Mouse (Mus musculus) ES-Bruce4 (cell line): ENCODE data around the gene Rexo1. TPM values are rescaled to one million over a fixed set of nuclear protein-coding genes. Genes with fewer than 3 reads are reported as not detected.

ENCODE experiments used
- H3K27ac ChIP-seq: 2 replicates; pipeline ENCODE4 v1.5.1; 2012; ENCODE audit warnings: low read length, inconsistent platforms; ENCODE audit not compliant: insufficient read depth
- H3K27me3 ChIP-seq: 2 replicates; pipeline ENCODE4 v1.6.1; 2012; ENCODE audit warnings: mild to moderate bottlenecking, low read length, inconsistent platforms; ENCODE audit not compliant: control insufficient read depth, poor library complexity, insufficient read depth, severe bottlenecking
- H3K36me3 ChIP-seq: 2 replicates; pipeline ENCODE4 v1.6.1; 2012; ENCODE audit warnings: inconsistent platforms, mild to moderate bottlenecking, low read length, moderate library complexity; ENCODE audit not compliant: control insufficient read depth, poor library complexity, insufficient read depth, severe bottlenecking
- H3K4me1 ChIP-seq: one replicate; pipeline ENCODE4 v1.8.1; 2011; ENCODE audit warnings: low read length; ENCODE audit not compliant: control insufficient read depth, insufficient read depth
- H3K4me3 ChIP-seq: 2 replicates; pipeline ENCODE4 v1.5.1; 2011; ENCODE audit warnings: low read depth, mild to moderate bottlenecking, low read length
- H3K9ac ChIP-seq: 2 replicates; pipeline ENCODE4 v1.6.1; 2012; ENCODE audit warnings: low read depth, mild to moderate bottlenecking, inconsistent platforms; ENCODE audit not compliant: poor library complexity, severe bottlenecking
- H3K9me3 ChIP-seq: replicated peaks from 2 replicates; pipeline ENCODE4 v1.6.1; 2012; ENCODE audit warnings: mild to moderate bottlenecking, low read length, inconsistent platforms; ENCODE audit not compliant: control insufficient read depth, poor library complexity, insufficient read depth, severe bottlenecking
- CTCF ChIP-seq: IDR thresholded peaks from one replicate; pipeline ENCODE4 v1.8.1; 2011; ENCODE audit warnings: low read depth, low read length
- EP300 ChIP-seq: IDR thresholded peaks from 2 replicates; pipeline ENCODE4 v1.6.1; 2011; ENCODE audit warnings: low read depth, low read length; ENCODE audit not compliant: insufficient read depth
- POLR2A ChIP-seq: IDR thresholded peaks from one replicate; pipeline ENCODE4 v1.8.1; 2011; ENCODE audit warnings: low read length; ENCODE audit not compliant: insufficient read depth
- polyA plus RNA-seq: library from polyadenylated mRNA; stranded (reverse); fragments of >200 nt; gene quantifications from 2 replicates; pipeline ENCODE4 v1.2.4, GENCODE M21; 2011; ENCODE audit warnings: low read depth; ENCODE audit not compliant: missing spikeins, insufficient read depth, insufficient read length

Gene Rexo1
- polyA plus RNA-seq, 1 experiment = 29.5 TPM

- TF ChIP-seq POLR2A = no peak
- no peak for TF ChIP-seq EP300
- no peak for TF ChIP-seq CTCF
- Histone ChIP-seq H3K36me3 (peaks cover 25% of the 10 kb centered on the region), H3K27me3 (no peaks in the 10 kb centered on the region), H3K9me3 (no peaks in the 10 kb centered on the region), H3K4me3 (no peak overlapping the region), H3K27ac (no peak overlapping the region), H3K9ac (no peak overlapping the region), H3K4me1 (no peaks in the 10 kb centered on the region)
Observed at GRCm38 (mm10) chr10:80545590-80545989, 15.8 kb downstream of the Rexo1 start.

GRCm38 (mm10) chr10:80543873-80544272, 17.5 kb downstream of the Rexo1 start:
- Histone ChIP-seq H3K36me3 (peaks cover 15% of the 10 kb centered on the region), H3K4me3 (no peak overlapping the region), H3K9ac (no peak overlapping the region), H3K27ac (no peak overlapping the region), H3K9me3 (no peaks in the 10 kb centered on the region), H3K27me3 (no peaks in the 10 kb centered on the region), H3K4me1 (no peaks in the 10 kb centered on the region)
- no peak for TF ChIP-seq CTCF
- TF ChIP-seq POLR2A = no peak
- no peak for TF ChIP-seq EP300

GRCm38 (mm10) chr10:80539493-80539892, 21.9 kb downstream of the Rexo1 start:
- H3K9ac ChIP-seq = no peak overlapping the region
- H3K4me3 ChIP-seq = no peak overlapping the region
- no peaks in the 10 kb centered on the region for H3K9me3 ChIP-seq
- H3K4me1 ChIP-seq = no peaks in the 10 kb centered on the region
- TF ChIP-seq CTCF (no peak), POLR2A (no peak), EP300 (no peak)
- H3K27ac ChIP-seq = peak overlapping the region; percentile 53; the same call in 1 of the 2 replicates
- no peaks in the 10 kb centered on the region for H3K27me3 ChIP-seq
- peaks cover 10% of the 10 kb centered on the region for H3K36me3 ChIP-seq

- H3K4me3 ChIP-seq = peak within 1 kb of the TSS; percentile 60
- H3K27me3 ChIP-seq = no peaks in the 10 kb centered on the region
- no peaks in the 10 kb centered on the region for H3K9me3 ChIP-seq
- peaks cover 10% of the 10 kb centered on the region for H3K36me3 ChIP-seq
- no peaks in the 10 kb centered on the region for H3K4me1 ChIP-seq
- peak within 1 kb of the TSS; percentile 77 for H3K9ac ChIP-seq
- TF ChIP-seq CTCF (peak; percentile 46), POLR2A (no peak)
- peak within 1 kb of the TSS; percentile 53; the same call in 1 of the 2 replicates for H3K27ac ChIP-seq
Observed at GRCm38 (mm10) chr10:80538710-80539394, 22.5 kb downstream of the Rexo1 start, which contains the start of gene Atp8b3. Gene Atp8b3, minus strand, starts transcription at chr10:80539124.

GRCm38 (mm10) chr10:80538180-80538579, 23.2 kb downstream of the Rexo1 start:
- Histone ChIP-seq H3K9ac (no peak overlapping the region), H3K27ac (no peak overlapping the region), H3K4me3 (no peak overlapping the region), H3K4me1 (no peaks in the 10 kb centered on the region), H3K36me3 (peaks cover 9% of the 10 kb centered on the region), H3K9me3 (no peaks in the 10 kb centered on the region), H3K27me3 (no peaks in the 10 kb centered on the region)
- no peak for TF ChIP-seq POLR2A
- no peak for TF ChIP-seq EP300
- no peak for TF ChIP-seq CTCF

- Histone ChIP-seq H3K4me1 (no peaks in the 10 kb centered on the region), H3K4me3 (peak overlapping the region; percentile 53), H3K9ac (0 out of 2 replicates have a peak overlapping the region, but pooled peaks have one; percentile 21), H3K27me3 (no peaks in the 10 kb centered on the region), H3K9me3 (no peaks in the 10 kb centered on the region), H3K27ac (no peak overlapping the region), H3K36me3 (no peaks in the 10 kb centered on the region)
- TF ChIP-seq CTCF = no peak
- TF ChIP-seq EP300 = no peak
- TF ChIP-seq POLR2A = no peak
Observed at GRCm38 (mm10) chr10:80535711-80536110, 25.6 kb downstream of the Rexo1 start.
